Mouse (Mus musculus): ENCODE measurements around the gene Large1. TPM values are rescaled to one million over a fixed set of nuclear protein-coding genes. Genes with fewer than 3 reads are reported as not detected.

Large1 gene
- polyA plus RNA-seq, 1 experiment from 2014 or later: 1.1 TPM

GRCm38 (mm10) chr8:73052414-73052813 lies 300.9 kb downstream of the Large1 start:
- H3K9me3 ChIP-seq (ENCODE audit: low read length): no peaks in the 10 kb centered on the region
- H3K27ac ChIP-seq (ENCODE audit: low read depth): no peak overlapping the region

GRCm38 (mm10) chr8:73048136-73048535 lies 305.2 kb downstream of the Large1 start:
- Histone ChIP-seq H3K36me3 (replicated peaks; ENCODE audit: insufficient read depth, low read length) (no peaks in the 10 kb centered on the region), H3K4me3 (ENCODE audit: low read depth, low read length) (no peak overlapping the region), H3K27me3 (ENCODE audit: insufficient read depth, low read length) (no peaks in the 10 kb centered on the region), H3K9me3 (ENCODE audit: low read length) (no peaks in the 10 kb centered on the region), H3K4me1 (ENCODE audit: insufficient read depth) (no peaks in the 10 kb centered on the region), H3K9ac (replicated peaks) (no peak overlapping the region), H3K27ac (ENCODE audit: low read depth) (no peak overlapping the region), H3K4me2 (ENCODE audit: low read depth, low read length) (no peak overlapping the region)
- TF ChIP-seq EP300 (IDR thresholded peaks at IDR 0.05; ENCODE audit: low read depth) (no peak), CTCF (IDR thresholded peaks at IDR 0.05; ENCODE audit: low read depth) (no peak)
- ATAC-seq: peak; percentile 44; the same call in 1 of the 2 replicates
- DNase-seq: no peak
- 66% methylated on average over 3 of the region's 3 CpGs for WGBS (ENCODE audit: insufficient replicate concordance)

More at GRCm38 (mm10) chr8:73052414-73052813, 300.9 kb downstream of the Large1 start:
- Histone ChIP-seq H3K9ac (replicated peaks) (no peak overlapping the region), H3K36me3 (replicated peaks; ENCODE audit: insufficient read depth, low read length) (no peaks in the 10 kb centered on the region), H3K4me3 (ENCODE audit: low read depth, low read length) (no peak overlapping the region), H3K4me2 (ENCODE audit: low read depth, low read length) (no peak overlapping the region), H3K4me1 (ENCODE audit: insufficient read depth) (no peaks in the 10 kb centered on the region), H3K27me3 (ENCODE audit: insufficient read depth, low read length) (no peaks in the 10 kb centered on the region)
- ATAC-seq (no peak), DNase-seq (no peak)
- TF ChIP-seq CTCF (IDR thresholded peaks at IDR 0.05; ENCODE audit: low read depth): no peak
- TF ChIP-seq EP300 (IDR thresholded peaks at IDR 0.05; ENCODE audit: low read depth): no peak
- WGBS (ENCODE audit: insufficient replicate concordance): 84% methylated on average over 1 of the region's 1 CpGs

- no peak overlapping the region for H3K9ac ChIP-seq (replicated peaks)
- H3K36me3 ChIP-seq (replicated peaks; ENCODE audit: insufficient read depth, low read length): no peaks in the 10 kb centered on the region
- H3K4me2 ChIP-seq (ENCODE audit: low read depth, low read length): no peak overlapping the region
- ATAC-seq: no peak
- no peak for DNase-seq
- H3K27me3 ChIP-seq (ENCODE audit: insufficient read depth, low read length): no peaks in the 10 kb centered on the region
- no peak overlapping the region for H3K4me3 ChIP-seq (ENCODE audit: low read depth, low read length)
- no peaks in the 10 kb centered on the region; the same call in 1 of the 2 replicates for H3K4me1 ChIP-seq (ENCODE audit: insufficient read depth)
- no peak overlapping the region for H3K27ac ChIP-seq (ENCODE audit: low read depth)
- TF ChIP-seq EP300 (IDR thresholded peaks at IDR 0.05; ENCODE audit: low read depth) (no peak), CTCF (IDR thresholded peaks at IDR 0.05; ENCODE audit: low read depth) (no peak)
- no peaks in the 10 kb centered on the region for H3K9me3 ChIP-seq (ENCODE audit: low read length)
These were observed 323.6 kb downstream of the Large1 start for GRCm38 (mm10) chr8:73029787-73030186.

- ATAC-seq: peak; percentile 25; the same call in 1 of the 2 replicates
- DNase-seq: no peak
These were observed 335.1 kb downstream of the Large1 start for GRCm38 (mm10) chr8:73018241-73018640.

GRCm38 (mm10) chr8:73017601-73018000 lies 335.7 kb downstream of the Large1 start:
- Histone ChIP-seq H3K36me3 (replicated peaks; ENCODE audit: insufficient read depth, low read length) (no peaks in the 10 kb centered on the region), H3K4me2 (ENCODE audit: low read depth, low read length) (no peak overlapping the region), H3K9me3 (ENCODE audit: low read length) (no peaks in the 10 kb centered on the region), H3K27me3 (ENCODE audit: insufficient read depth, low read length) (no peaks in the 10 kb centered on the region), H3K9ac (replicated peaks) (no peak overlapping the region), H3K4me1 (ENCODE audit: insufficient read depth) (peaks cover 5% of the 10 kb centered on the region), H3K4me3 (ENCODE audit: low read depth, low read length) (no peak overlapping the region), H3K27ac (ENCODE audit: low read depth) (peak overlapping the region; percentile 83)
- DNase-seq: peak; percentile 15
- WGBS (ENCODE audit: insufficient replicate concordance): 69% methylated on average over 1 of the region's 1 CpGs
- ATAC-seq: peak; percentile 82
- no peak for TF ChIP-seq CTCF (IDR thresholded peaks at IDR 0.05; ENCODE audit: low read depth)
- peak; percentile 65 for TF ChIP-seq EP300 (IDR thresholded peaks at IDR 0.05; ENCODE audit: low read depth)

More at GRCm38 (mm10) chr8:73018241-73018640, 335.1 kb downstream of the Large1 start:
- H3K27me3 ChIP-seq (ENCODE audit: insufficient read depth, low read length): no peaks in the 10 kb centered on the region
- no peaks in the 10 kb centered on the region for H3K9me3 ChIP-seq (ENCODE audit: low read length)
- no peaks in the 10 kb centered on the region for H3K36me3 ChIP-seq (replicated peaks; ENCODE audit: insufficient read depth, low read length)
- no peak for TF ChIP-seq EP300 (IDR thresholded peaks at IDR 0.05; ENCODE audit: low read depth)
- TF ChIP-seq CTCF (IDR thresholded peaks at IDR 0.05; ENCODE audit: low read depth): no peak
- 69% methylated on average over 1 of the region's 1 CpGs for WGBS (ENCODE audit: insufficient replicate concordance)
- H3K4me1 ChIP-seq (ENCODE audit: insufficient read depth): peaks cover 5% of the 10 kb centered on the region
- H3K4me2 ChIP-seq (ENCODE audit: low read depth, low read length): no peak overlapping the region
- no peak overlapping the region for H3K9ac ChIP-seq (replicated peaks)
- H3K27ac ChIP-seq (ENCODE audit: low read depth): peak overlapping the region; percentile 83
- no peak overlapping the region for H3K4me3 ChIP-seq (ENCODE audit: low read depth, low read length)

- no peak overlapping the region for H3K27ac ChIP-seq (ENCODE audit: low read depth)
- ATAC-seq (no peak), DNase-seq (no peak)
- WGBS (ENCODE audit: insufficient replicate concordance): 83% methylated on average over 2 of the region's 2 CpGs
- H3K4me2 ChIP-seq (ENCODE audit: low read depth, low read length): no peak overlapping the region
- no peak for TF ChIP-seq CTCF (IDR thresholded peaks at IDR 0.05; ENCODE audit: low read depth)
- no peak for TF ChIP-seq EP300 (IDR thresholded peaks at IDR 0.05; ENCODE audit: low read depth)
- H3K27me3 ChIP-seq (ENCODE audit: insufficient read depth, low read length): no peaks in the 10 kb centered on the region
- H3K4me1 ChIP-seq (ENCODE audit: insufficient read depth): peaks cover 5% of the 10 kb centered on the region
- H3K36me3 ChIP-seq (replicated peaks; ENCODE audit: insufficient read depth, low read length): no peaks in the 10 kb centered on the region
- H3K9ac ChIP-seq (replicated peaks): no peak overlapping the region
- no peaks in the 10 kb centered on the region for H3K9me3 ChIP-seq (ENCODE audit: low read length)
- no peak overlapping the region for H3K4me3 ChIP-seq (ENCODE audit: low read depth, low read length)
These were observed 337.0 kb downstream of the Large1 start for GRCm38 (mm10) chr8:73016303-73016702.

GRCm38 (mm10) chr8:73007489-73007888 lies 345.9 kb downstream of the Large1 start:
- Histone ChIP-seq H3K4me2 (ENCODE audit: low read depth, low read length) (no peak overlapping the region), H3K27me3 (ENCODE audit: insufficient read depth, low read length) (no peaks in the 10 kb centered on the region), H3K36me3 (replicated peaks; ENCODE audit: insufficient read depth, low read length) (no peaks in the 10 kb centered on the region), H3K9me3 (ENCODE audit: low read length) (no peaks in the 10 kb centered on the region), H3K9ac (replicated peaks) (no peak overlapping the region), H3K4me3 (ENCODE audit: low read depth, low read length) (no peak overlapping the region), H3K4me1 (ENCODE audit: insufficient read depth) (peaks cover 7% of the 10 kb centered on the region; the same call in 1 of the 2 replicates), H3K27ac (ENCODE audit: low read depth) (no peak overlapping the region)
- 47% methylated on average over 2 of the region's 2 CpGs for WGBS (ENCODE audit: insufficient replicate concordance)
- TF ChIP-seq EP300 (IDR thresholded peaks at IDR 0.05; ENCODE audit: low read depth): no peak
- TF ChIP-seq CTCF (IDR thresholded peaks at IDR 0.05; ENCODE audit: low read depth): peak; percentile 57
- ATAC-seq: no peak
- peak; percentile 17 for DNase-seq
